Mouse (Mus musculus) limb, embryonic 11.5 days (tissue): ENCODE data around the gene Socs7. TPM values are rescaled to one million over a fixed set of nuclear protein-coding genes. Genes with fewer than 3 reads are reported as not detected.

Source experiments
- ATAC-seq: fragments of 200-750 bp; cut with Nextera tagmentation; 2 replicates; pipeline ENCODE4 v1.8.0; 2017; ENCODE audit warnings: low read depth; ENCODE audit not compliant: insufficient number of reproducible peaks, low FRiP score, low TSS enrichment
- DNase-seq: peaks from one replicate; pipeline ENCODE4 v3.0.0-alpha.2; 2015; ENCODE audit warnings: low spot score
- H3K27ac ChIP-seq: fragments of 300-500 bp; sonication (generic); replicated peaks from 2 replicates; pipeline ENCODE4 v1.5.1; 2014; ENCODE audit warnings: low read depth, mild to moderate bottlenecking, low read length
- H3K27me3 ChIP-seq: fragments of 300-500 bp; sonication (generic); 2 replicates; pipeline ENCODE4 v1.6.1; 2014; ENCODE audit warnings: mild to moderate bottlenecking, low read length, mixed read lengths; ENCODE audit not compliant: control insufficient read depth, insufficient read depth
- H3K36me3 ChIP-seq: fragments of 300-500 bp; sonication (generic); 2 replicates; pipeline ENCODE4 v1.6.1; 2014; ENCODE audit warnings: mild to moderate bottlenecking, low read length, moderate library complexity, mixed read lengths; ENCODE audit not compliant: control insufficient read depth, insufficient read depth
- H3K4me1 ChIP-seq: fragments of 300-500 bp; sonication (generic); 2 replicates; pipeline ENCODE4 v1.6.1; 2014; ENCODE audit warnings: low read length, mixed read lengths; ENCODE audit not compliant: control insufficient read depth, insufficient read depth
- H3K4me2 ChIP-seq: fragments of 300-500 bp; sonication (generic); 2 replicates; pipeline ENCODE4 v1.6.1; 2014; ENCODE audit warnings: low read depth, mild to moderate bottlenecking, moderate library complexity; ENCODE audit not compliant: severe bottlenecking
- H3K4me3 ChIP-seq: fragments of 300-500 bp; sonication (generic); 2 replicates; pipeline ENCODE4 v1.5.1; 2014; ENCODE audit warnings: low read depth, low read length
- H3K9ac ChIP-seq: fragments of 300-500 bp; sonication (generic); 2 replicates; pipeline ENCODE4 v1.6.1; 2014; ENCODE audit warnings: mild to moderate bottlenecking, low read length
- H3K9me3 ChIP-seq: fragments of 300-500 bp; sonication (generic); 2 replicates; pipeline ENCODE4 v1.6.1; 2016; ENCODE audit warnings: low read length; ENCODE audit not compliant: control insufficient read depth
- WGBS: fragments of 180-500 bp; shearing (Covaris S2); extraction: QIAGEN DNeasy Blood & Tissue Kit; methylation state at CpG from one replicate; pipeline ENCODE4 v1.1.7; 2014; 5-methylcytosine and 5-hydroxymethylcytosine counted together
- polyA plus RNA-seq: library from polyadenylated mRNA; unstranded; fragments of >200 nt; fragmentation: Nextera tagmentation; extraction: Ambion mirVana; gene quantifications from 2 replicates; pipeline ENCODE4 v1.2.1, GENCODE M21; 2014

The Socs7 gene
- polyA plus RNA-seq, 1 experiment from 2014 or later = 2.1 TPM

- no peak overlapping the region for H3K27ac ChIP-seq
These were observed 70.7 kb downstream of the Socs7 start for GRCm38 (mm10) chr11:97432983-97433539.

GRCm38 (mm10) chr11:97434121-97434520 lies 71.8 kb downstream of the Socs7 start:
- WGBS = 84% methylated on average over 8 of the region's 8 CpGs

More at GRCm38 (mm10) chr11:97432983-97433539, 70.7 kb downstream of the Socs7 start:
- DNase-seq (no peak), ATAC-seq (no peak)
- Histone ChIP-seq H3K9ac (no peak overlapping the region), H3K36me3 (no peaks in the 10 kb centered on the region), H3K4me2 (no peak overlapping the region), H3K4me3 (no peak overlapping the region), H3K9me3 (no peaks in the 10 kb centered on the region), H3K4me1 (peaks cover 26% of the 10 kb centered on the region), H3K27me3 (no peaks in the 10 kb centered on the region)
- 88% methylated on average over 8 of the region's 8 CpGs for WGBS

GRCm38 (mm10) chr11:97434704-97435454 lies 72.5 kb downstream of the Socs7 start:
- ATAC-seq = peak; percentile 42; the same call in 1 of the 2 replicates
- peaks cover 37% of the 10 kb centered on the region for H3K4me1 ChIP-seq
- WGBS = 4% methylated on average over 15 of the region's 15 CpGs

More at GRCm38 (mm10) chr11:97434121-97434520, 71.8 kb downstream of the Socs7 start:
- no peak for ATAC-seq
- H3K27ac ChIP-seq = no peak overlapping the region
- no peak overlapping the region for H3K4me3 ChIP-seq
- H3K4me1 ChIP-seq = peaks cover 32% of the 10 kb centered on the region
- H3K9ac ChIP-seq = no peak overlapping the region
- no peak for DNase-seq
- no peak overlapping the region for H3K4me2 ChIP-seq
- H3K27me3 ChIP-seq = no peaks in the 10 kb centered on the region
- H3K9me3 ChIP-seq = no peaks in the 10 kb centered on the region
- no peaks in the 10 kb centered on the region for H3K36me3 ChIP-seq

GRCm38 (mm10) chr11:97435808-97436491 lies 73.6 kb downstream of the Socs7 start:
- no peaks in the 10 kb centered on the region for H3K9me3 ChIP-seq
- peak overlapping the region; percentile 36; the same call in 1 of the 2 replicates for H3K27ac ChIP-seq
- H3K36me3 ChIP-seq = no peaks in the 10 kb centered on the region
- peaks cover 7% of the 10 kb centered on the region; the same call in 1 of the 2 replicates for H3K27me3 ChIP-seq
- DNase-seq = peak; percentile 40
- no peak for ATAC-seq
- no peak overlapping the region for H3K4me3 ChIP-seq
- WGBS = 55% methylated on average over 13 of the region's 13 CpGs
- no peak overlapping the region for H3K4me2 ChIP-seq
- no peak overlapping the region for H3K9ac ChIP-seq
- H3K4me1 ChIP-seq = peaks cover 48% of the 10 kb centered on the region

More at GRCm38 (mm10) chr11:97434704-97435454, 72.5 kb downstream of the Socs7 start:
- Histone ChIP-seq H3K4me3 (peak overlapping the region; percentile 28), H3K4me2 (peak overlapping the region; percentile 47), H3K27ac (no peak overlapping the region; the same call in 1 of the 2 replicates), H3K36me3 (no peaks in the 10 kb centered on the region), H3K9me3 (no peaks in the 10 kb centered on the region), H3K9ac (no peak overlapping the region), H3K27me3 (peaks cover 4% of the 10 kb centered on the region; the same call in 1 of the 2 replicates)
- peak; percentile 83 for DNase-seq

- peaks cover 64% of the 10 kb centered on the region for H3K4me1 ChIP-seq
- 11% methylated on average over 5 of the region's 5 CpGs for WGBS
- peak overlapping the region; percentile 62; the same call in 1 of the 2 replicates for H3K27ac ChIP-seq
- H3K27me3 ChIP-seq = peaks cover 7% of the 10 kb centered on the region; the same call in 1 of the 2 replicates
- H3K9me3 ChIP-seq = no peaks in the 10 kb centered on the region
- DNase-seq (peak; percentile 81), ATAC-seq (0 out of 2 replicates have a peak, but pooled peaks have one; percentile 5)
- no peak overlapping the region; the same call in 1 of the 2 replicates for H3K4me2 ChIP-seq
- no peaks in the 10 kb centered on the region for H3K36me3 ChIP-seq
- no peak overlapping the region; the same call in 1 of the 2 replicates for H3K9ac ChIP-seq
- no peak overlapping the region for H3K4me3 ChIP-seq
These were observed 75.4 kb downstream of the Socs7 start for GRCm38 (mm10) chr11:97437745-97438144.

- ATAC-seq (no peak), DNase-seq (no peak)
- H3K4me2 ChIP-seq = no peak overlapping the region
- 43% methylated on average over 9 of the region's 9 CpGs for WGBS
- peaks cover 7% of the 10 kb centered on the region; the same call in 1 of the 2 replicates for H3K27me3 ChIP-seq
- peaks cover 65% of the 10 kb centered on the region for H3K4me1 ChIP-seq
- peaks cover under 1% of the 10 kb centered on the region; the same call in 1 of the 2 replicates for H3K36me3 ChIP-seq
- no peak overlapping the region for H3K4me3 ChIP-seq
- H3K27ac ChIP-seq = 0 out of 2 replicates have a peak overlapping the region, but pooled peaks have one; percentile 2
- no peak overlapping the region; the same call in 1 of the 2 replicates for H3K9ac ChIP-seq
- no peaks in the 10 kb centered on the region for H3K9me3 ChIP-seq
These were observed 76.5 kb downstream of the Socs7 start for GRCm38 (mm10) chr11:97438868-97439267.

- ATAC-seq = no peak; the same call in 1 of the 2 replicates
- WGBS = 2% methylated on average over 32 of the region's 37 CpGs
- peaks cover 11% of the 10 kb centered on the region; the same call in 1 of the 2 replicates for H3K36me3 ChIP-seq
These were observed 77.6 kb downstream of the Socs7 start for GRCm38 (mm10) chr11:97439935-97440334.

More at GRCm38 (mm10) chr11:97439935-97440334, 77.6 kb downstream of the Socs7 start:
- Histone ChIP-seq H3K4me2 (peak overlapping the region; percentile 81), H3K27ac (peak overlapping the region; percentile 47; the same call in 1 of the 2 replicates), H3K27me3 (peaks cover 7% of the 10 kb centered on the region; the same call in 1 of the 2 replicates), H3K9me3 (no peaks in the 10 kb centered on the region), H3K4me1 (peaks cover 60% of the 10 kb centered on the region), H3K4me3 (peak overlapping the region; percentile 48), H3K9ac (peak overlapping the region; percentile 68)
- peak; percentile 65 for DNase-seq
